Mouse (Mus musculus): ENCODE measurements around the gene Cul1. TPM values are rescaled to one million over a fixed set of nuclear protein-coding genes. Genes with fewer than 3 reads are reported as not detected.

The Cul1 gene
- 95.9 and 104 TPM in 2 replicates for polyA plus RNA-seq (2014; fragmentation: Nextera tagmentation; extraction: Ambion mirVana)

GRCm38 (mm10) chr6:47453098-47453497, at the start of gene Cul1:
Gene Cul1, plus strand, starts transcription at chr6:47453398.
- peak within 1 kb of the TSS; percentile 73 to 83 for H3K4me3 ChIP-seq (ENCODE audit: control insufficient read depth in 1 of 2, insufficient read depth in 1 of 2, low read depth in 1 of 2, low read length in 2 of 2)
- peak within 1 kb of the TSS; percentile 77 for H3K4me2 ChIP-seq (ENCODE audit: low read length)
- ATAC-seq (ENCODE audit: insufficient number of reproducible peaks, insufficient read depth, low FRiP score, low read depth): no peak
- 55% methylated on average over 2 of the region's 2 CpGs for WGBS
- H3K9ac ChIP-seq (ENCODE audit: low read length): peak within 1 kb of the TSS; percentile 99
- no peaks in the 10 kb centered on the region for H3K36me3 ChIP-seq (ENCODE audit: control insufficient read depth, insufficient read depth, low read length)
- peaks cover 0 to 24% of the 10 kb centered on the region in 2 experiments; a peak in 2 of 4 replicates for H3K4me1 ChIP-seq (ENCODE audit: control insufficient read depth in 2 of 2, insufficient read depth in 2 of 2, low read length in 2 of 2)
- peak within 1 kb of the TSS; percentile 81 to 97 for H3K27ac ChIP-seq (replicated peaks in 1 of 2; ENCODE audit: control insufficient read depth in 1 of 2, insufficient read depth in 1 of 2, low read depth in 2 of 2, low read length in 2 of 2)
- H3K9me3 ChIP-seq (ENCODE audit: control insufficient read depth, low read length): no peaks in the 10 kb centered on the region
- no peaks in the 10 kb centered on the region for H3K27me3 ChIP-seq (ENCODE audit: control insufficient read depth, insufficient read depth, low read length)

DNA sequence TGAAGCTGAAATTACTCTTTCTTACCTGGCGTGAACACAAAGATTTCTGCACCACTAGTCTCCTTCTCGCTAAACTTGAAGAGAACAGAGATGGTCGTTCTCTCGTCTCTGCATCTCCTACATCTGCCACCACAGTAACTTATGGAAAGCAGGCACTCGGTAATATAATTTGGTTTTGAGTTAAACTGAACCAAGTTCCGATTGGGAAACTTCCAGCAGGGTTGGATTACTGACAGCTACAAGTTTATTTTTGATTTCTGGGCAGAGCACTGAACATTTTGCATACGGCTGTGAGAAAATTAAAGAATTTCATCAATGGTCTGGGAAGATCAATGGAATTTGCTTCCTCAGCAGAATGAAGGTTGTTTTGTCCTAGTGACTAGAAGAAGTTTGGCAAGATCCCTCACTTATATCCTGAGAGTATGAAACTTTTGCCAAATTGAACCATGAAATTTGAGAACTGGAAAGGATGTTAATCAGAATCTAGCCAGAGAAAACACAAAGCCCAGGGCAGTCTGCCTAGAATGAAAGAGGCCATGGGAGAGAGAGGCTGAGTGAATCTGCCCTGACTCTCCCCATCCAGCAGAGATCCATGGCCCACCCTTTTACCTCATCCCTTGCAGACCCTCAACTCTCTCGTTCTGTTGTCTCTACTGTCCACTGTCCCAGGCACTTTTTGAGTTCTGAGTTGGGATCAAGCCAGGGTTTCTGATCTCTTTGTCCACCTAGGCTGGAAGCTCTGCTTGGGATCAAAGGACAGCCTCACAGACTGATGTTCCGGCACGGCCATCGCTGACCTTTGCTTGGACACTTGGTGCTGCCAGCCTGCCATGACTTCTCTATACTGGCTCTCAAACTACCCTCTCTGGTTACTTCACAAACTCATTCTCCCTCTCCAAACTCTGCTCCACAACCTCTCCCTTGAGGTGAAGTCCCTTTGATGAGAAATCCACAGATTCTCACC, 48.5 kb upstream of the Cul1 start:
- no peak overlapping the region for H3K27ac ChIP-seq (replicated peaks in 1 of 2; ENCODE audit: control insufficient read depth in 1 of 2, insufficient read depth in 1 of 2, low read depth in 2 of 2, low read length in 2 of 2)
- no peak for ATAC-seq (ENCODE audit: insufficient number of reproducible peaks, insufficient read depth, low FRiP score, low read depth)
- H3K36me3 ChIP-seq (ENCODE audit: control insufficient read depth, insufficient read depth, low read length): no peaks in the 10 kb centered on the region
- WGBS: 75% methylated on average over 11 of the region's 11 CpGs
- no peaks in the 10 kb centered on the region for H3K27me3 ChIP-seq (ENCODE audit: control insufficient read depth, insufficient read depth, low read length)
- no peak overlapping the region for H3K4me3 ChIP-seq (ENCODE audit: control insufficient read depth in 1 of 2, insufficient read depth in 1 of 2, low read depth in 1 of 2, low read length in 2 of 2)
- H3K4me2 ChIP-seq (ENCODE audit: low read length): no peak overlapping the region
- no peaks in the 10 kb centered on the region for H3K9me3 ChIP-seq (ENCODE audit: control insufficient read depth, low read length)
- H3K4me1 ChIP-seq (ENCODE audit: control insufficient read depth in 2 of 2, insufficient read depth in 2 of 2, low read length in 2 of 2): no peaks in the 10 kb centered on the region
- no peak overlapping the region for H3K9ac ChIP-seq (ENCODE audit: low read length)

DNA sequence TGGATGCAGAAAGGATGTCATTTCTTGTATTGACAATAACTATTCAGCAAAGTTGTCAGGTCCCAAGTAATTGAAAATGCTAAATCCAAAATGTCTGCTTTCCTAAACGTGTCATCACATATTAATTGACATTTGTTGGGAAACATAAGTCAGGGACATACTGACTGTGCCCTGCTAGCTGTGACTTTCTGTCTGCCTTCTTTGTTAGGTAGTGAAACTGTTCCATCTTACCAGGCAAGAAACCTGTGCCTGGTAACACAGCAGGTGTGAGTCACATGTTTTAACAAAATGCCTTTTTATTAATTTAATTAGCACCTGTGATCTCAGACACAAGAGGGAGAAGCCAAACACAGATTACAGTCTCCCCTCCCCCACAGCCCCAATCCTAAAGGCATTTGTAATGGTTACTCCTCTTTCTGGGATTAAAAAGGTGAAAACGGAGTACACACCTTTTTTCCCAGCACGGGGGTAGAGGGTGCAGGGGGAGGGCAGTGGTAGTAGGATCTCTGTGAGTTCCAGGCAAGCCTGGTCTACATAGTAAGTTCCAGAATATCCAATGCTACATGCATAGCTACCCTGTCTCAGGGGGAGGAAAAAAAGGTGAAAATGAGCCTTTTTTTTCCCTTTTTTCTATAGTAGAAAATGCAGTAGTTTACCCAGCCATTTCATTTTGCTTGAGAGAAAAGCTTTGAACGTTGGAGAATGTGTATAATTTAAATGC, 40.2 kb upstream of the Cul1 start:
- Histone ChIP-seq H3K9me3 (ENCODE audit: control insufficient read depth, low read length) (no peaks in the 10 kb centered on the region), H3K4me1 (ENCODE audit: control insufficient read depth in 2 of 2, insufficient read depth in 2 of 2, low read length in 2 of 2) (no peaks in the 10 kb centered on the region), H3K4me3 (ENCODE audit: control insufficient read depth in 1 of 2, insufficient read depth in 1 of 2, low read depth in 1 of 2, low read length in 2 of 2) (no peak overlapping the region), H3K27me3 (ENCODE audit: control insufficient read depth, insufficient read depth, low read length) (no peaks in the 10 kb centered on the region), H3K4me2 (ENCODE audit: low read length) (no peak overlapping the region), H3K27ac (replicated peaks in 1 of 2; ENCODE audit: control insufficient read depth in 1 of 2, insufficient read depth in 1 of 2, low read depth in 2 of 2, low read length in 2 of 2) (no peak overlapping the region), H3K36me3 (ENCODE audit: control insufficient read depth, insufficient read depth, low read length) (no peaks in the 10 kb centered on the region), H3K9ac (ENCODE audit: low read length) (no peak overlapping the region)
- no peak for ATAC-seq (ENCODE audit: insufficient number of reproducible peaks, insufficient read depth, low FRiP score, low read depth)
- 26% methylated on average over 4 of the region's 4 CpGs for WGBS

GRCm38 (mm10) chr6:47413656-47414055, 39.5 kb upstream of the Cul1 start:
- no peak overlapping the region for H3K27ac ChIP-seq (replicated peaks in 1 of 2; ENCODE audit: control insufficient read depth in 1 of 2, insufficient read depth in 1 of 2, low read depth in 2 of 2, low read length in 2 of 2)
- ATAC-seq (ENCODE audit: insufficient number of reproducible peaks, insufficient read depth, low FRiP score, low read depth): no peak
- WGBS: 45% methylated on average over 2 of the region's 2 CpGs
- H3K9me3 ChIP-seq (ENCODE audit: control insufficient read depth, low read length): no peaks in the 10 kb centered on the region
- H3K36me3 ChIP-seq (ENCODE audit: control insufficient read depth, insufficient read depth, low read length): no peaks in the 10 kb centered on the region
- no peaks in the 10 kb centered on the region for H3K27me3 ChIP-seq (ENCODE audit: control insufficient read depth, insufficient read depth, low read length)
- no peak overlapping the region for H3K4me3 ChIP-seq (ENCODE audit: control insufficient read depth in 1 of 2, insufficient read depth in 1 of 2, low read depth in 1 of 2, low read length in 2 of 2)
- no peak overlapping the region for H3K9ac ChIP-seq (ENCODE audit: low read length)
- no peak overlapping the region for H3K4me2 ChIP-seq (ENCODE audit: low read length)
- no peaks in the 10 kb centered on the region for H3K4me1 ChIP-seq (ENCODE audit: control insufficient read depth in 2 of 2, insufficient read depth in 2 of 2, low read length in 2 of 2)

DNA sequence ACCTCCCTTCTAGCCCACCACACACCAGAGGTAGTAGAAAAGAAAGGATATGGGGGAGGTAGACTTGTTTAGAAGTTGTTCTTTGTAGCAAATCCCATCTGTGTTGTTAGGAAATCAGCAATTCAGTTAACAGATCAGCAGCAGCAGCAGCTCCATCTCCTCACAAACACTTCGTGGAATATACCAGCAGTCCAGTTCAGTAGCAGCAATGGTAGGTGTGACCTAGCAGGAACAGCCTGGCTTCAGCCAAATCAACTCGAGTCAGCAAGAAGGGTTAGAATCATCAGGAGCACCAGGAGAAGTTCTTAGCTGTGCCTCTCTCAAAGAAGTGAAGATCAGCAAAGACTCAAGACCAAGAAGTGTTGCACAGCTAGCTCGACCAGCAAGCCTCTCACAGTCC, 34.5 kb upstream of the Cul1 start:
- no peak for ATAC-seq (ENCODE audit: insufficient number of reproducible peaks, insufficient read depth, low FRiP score, low read depth)
- no peaks in the 10 kb centered on the region for H3K4me1 ChIP-seq (ENCODE audit: control insufficient read depth in 2 of 2, insufficient read depth in 2 of 2, low read length in 2 of 2)
- 55% methylated on average over 3 of the region's 3 CpGs for WGBS
- no peak overlapping the region for H3K4me3 ChIP-seq (ENCODE audit: control insufficient read depth in 1 of 2, insufficient read depth in 1 of 2, low read depth in 1 of 2, low read length in 2 of 2)
- no peak overlapping the region for H3K4me2 ChIP-seq (ENCODE audit: low read length)
- H3K9me3 ChIP-seq (ENCODE audit: control insufficient read depth, low read length): no peaks in the 10 kb centered on the region
- no peaks in the 10 kb centered on the region for H3K27me3 ChIP-seq (ENCODE audit: control insufficient read depth, insufficient read depth, low read length)
- H3K27ac ChIP-seq (replicated peaks in 1 of 2; ENCODE audit: control insufficient read depth in 1 of 2, insufficient read depth in 1 of 2, low read depth in 2 of 2, low read length in 2 of 2): no peak overlapping the region
- no peak overlapping the region for H3K9ac ChIP-seq (ENCODE audit: low read length)
- no peaks in the 10 kb centered on the region for H3K36me3 ChIP-seq (ENCODE audit: control insufficient read depth, insufficient read depth, low read length)

- no peaks in the 10 kb centered on the region for H3K9me3 ChIP-seq (ENCODE audit: control insufficient read depth, low read length)
- no peak overlapping the region for H3K27ac ChIP-seq (replicated peaks in 1 of 2; ENCODE audit: control insufficient read depth in 1 of 2, insufficient read depth in 1 of 2, low read depth in 2 of 2, low read length in 2 of 2)
- ATAC-seq (ENCODE audit: insufficient number of reproducible peaks, insufficient read depth, low FRiP score, low read depth): no peak
Observed at GRCm38 (mm10) chr6:47420156-47420555, 33.0 kb upstream of the Cul1 start.

DNA sequence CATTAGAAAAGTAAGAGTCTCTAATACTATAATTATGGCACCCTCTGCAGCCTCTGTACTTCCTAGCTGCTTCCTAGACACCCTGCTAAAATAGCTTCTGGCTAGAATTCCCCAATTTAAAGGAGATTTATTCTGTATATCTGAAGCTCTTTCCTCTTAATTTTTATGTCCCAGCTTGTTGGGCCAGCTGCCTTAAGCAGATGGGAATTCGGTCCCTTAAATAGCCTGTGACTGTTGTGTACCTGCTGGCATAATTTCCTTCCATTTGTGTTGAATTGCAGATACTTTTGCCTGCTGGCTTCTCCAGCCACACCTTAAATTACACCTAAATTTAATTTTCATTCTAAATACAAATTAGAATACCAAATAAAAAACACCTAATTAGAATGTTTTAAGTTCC, 32.0 kb upstream of the Cul1 start:
- Histone ChIP-seq H3K27ac (replicated peaks in 1 of 2; ENCODE audit: control insufficient read depth in 1 of 2, insufficient read depth in 1 of 2, low read depth in 2 of 2, low read length in 2 of 2) (no peak overlapping the region), H3K4me3 (ENCODE audit: control insufficient read depth in 1 of 2, insufficient read depth in 1 of 2, low read depth in 1 of 2, low read length in 2 of 2) (no peak overlapping the region), H3K27me3 (ENCODE audit: control insufficient read depth, insufficient read depth, low read length) (no peaks in the 10 kb centered on the region), H3K9ac (ENCODE audit: low read length) (no peak overlapping the region), H3K9me3 (ENCODE audit: control insufficient read depth, low read length) (no peaks in the 10 kb centered on the region), H3K4me2 (ENCODE audit: low read length) (no peak overlapping the region), H3K4me1 (ENCODE audit: control insufficient read depth in 2 of 2, insufficient read depth in 2 of 2, low read length in 2 of 2) (no peaks in the 10 kb centered on the region), H3K36me3 (ENCODE audit: control insufficient read depth, insufficient read depth, low read length) (no peaks in the 10 kb centered on the region)
- WGBS: 71% methylated on average over 1 of the region's 1 CpGs
- ATAC-seq (ENCODE audit: insufficient number of reproducible peaks, insufficient read depth, low FRiP score, low read depth): no peak

More at GRCm38 (mm10) chr6:47420156-47420555, 33.0 kb upstream of the Cul1 start:
- H3K4me1 ChIP-seq (ENCODE audit: control insufficient read depth in 2 of 2, insufficient read depth in 2 of 2, low read length in 2 of 2): no peaks in the 10 kb centered on the region
- H3K27me3 ChIP-seq (ENCODE audit: control insufficient read depth, insufficient read depth, low read length): no peaks in the 10 kb centered on the region
- H3K4me3 ChIP-seq (ENCODE audit: control insufficient read depth in 1 of 2, insufficient read depth in 1 of 2, low read depth in 1 of 2, low read length in 2 of 2): no peak overlapping the region
- no peak overlapping the region for H3K9ac ChIP-seq (ENCODE audit: low read length)
- H3K36me3 ChIP-seq (ENCODE audit: control insufficient read depth, insufficient read depth, low read length): no peaks in the 10 kb centered on the region
- no peak overlapping the region for H3K4me2 ChIP-seq (ENCODE audit: low read length)

Measured in heart, embryonic 14.5 days (tissue).